Mouse (Mus musculus) neural tube, embryonic 10.5 days (tissue): ENCODE data around the gene Nol6.

Source experiments
- DNase-seq: peaks from one replicate; pipeline ENCODE4 v3.0.0-alpha.2; 2017; ENCODE audit warnings: low spot score; ENCODE audit errors: extremely low spot score

Nol6 gene

DNA sequence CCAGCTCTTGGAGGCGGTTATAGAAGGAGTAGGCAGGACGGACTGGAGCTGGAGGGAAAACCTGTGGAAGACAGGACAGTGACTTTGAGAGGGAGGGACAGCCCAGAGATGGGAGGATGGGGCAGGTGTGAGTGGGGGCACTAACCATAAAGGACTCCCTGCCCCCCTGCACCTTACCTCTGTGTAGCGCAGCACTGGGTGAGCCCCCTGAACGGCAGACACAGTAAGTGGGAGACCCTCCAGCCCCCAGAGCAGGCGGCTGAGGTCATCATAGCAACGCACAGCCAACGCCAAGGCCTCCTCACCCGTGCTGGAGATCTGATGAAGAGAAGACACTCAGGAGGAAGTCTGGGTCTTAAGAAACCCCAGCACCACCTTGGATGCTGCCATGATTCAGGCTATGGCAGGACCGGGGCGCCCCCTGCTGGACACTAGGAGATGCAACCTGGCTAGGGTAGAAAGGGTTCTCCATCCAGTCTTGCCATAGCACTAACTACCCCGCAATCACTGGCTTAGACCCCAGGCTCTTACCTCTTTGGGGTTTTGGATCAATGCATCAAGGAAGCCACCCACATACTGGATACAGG, 5.5 kb downstream of the Nol6 start:
- DNase-seq = peak; percentile 63

DNA sequence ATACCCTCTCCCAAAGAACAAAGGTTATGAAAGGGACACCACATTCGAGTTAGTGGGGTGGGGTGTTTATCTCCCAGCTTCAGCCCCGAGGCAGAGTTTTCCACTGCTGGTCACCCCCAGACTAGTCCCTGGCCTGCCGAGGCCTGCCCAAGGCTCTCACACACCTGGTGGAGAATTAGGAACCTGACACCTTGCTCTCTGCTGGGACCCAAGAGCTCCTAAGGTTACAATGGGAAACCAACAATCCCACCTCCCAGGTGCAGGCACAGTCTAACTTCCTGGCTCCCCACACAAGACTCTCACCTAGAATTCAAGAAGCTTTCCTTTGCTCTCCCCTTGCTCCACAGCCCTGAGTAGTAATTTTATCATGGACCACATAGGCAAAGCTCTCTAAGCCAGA, 7.4 kb downstream of the Nol6 start:
- DNase-seq = no peak

DNA sequence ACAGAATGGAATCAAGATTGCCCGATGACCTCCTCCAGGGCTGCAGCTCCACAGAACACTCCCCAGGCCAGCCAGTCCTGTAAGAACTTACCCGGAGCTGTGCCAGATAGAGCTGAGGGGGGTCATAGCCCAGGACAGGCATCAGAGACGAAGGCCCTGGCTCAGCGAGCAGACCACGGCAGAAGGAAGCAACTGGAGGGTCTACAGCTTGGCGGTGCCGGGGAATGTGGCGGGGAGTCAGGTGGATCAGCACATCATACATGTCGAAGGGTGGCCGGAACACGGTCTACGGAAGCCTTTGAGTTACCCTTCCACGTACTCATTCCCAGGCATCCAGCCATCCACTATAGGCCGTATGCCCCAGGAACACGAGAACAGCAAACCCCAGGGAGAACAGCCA, 8.5 kb downstream of the Nol6 start:
- no peak for DNase-seq

DNA sequence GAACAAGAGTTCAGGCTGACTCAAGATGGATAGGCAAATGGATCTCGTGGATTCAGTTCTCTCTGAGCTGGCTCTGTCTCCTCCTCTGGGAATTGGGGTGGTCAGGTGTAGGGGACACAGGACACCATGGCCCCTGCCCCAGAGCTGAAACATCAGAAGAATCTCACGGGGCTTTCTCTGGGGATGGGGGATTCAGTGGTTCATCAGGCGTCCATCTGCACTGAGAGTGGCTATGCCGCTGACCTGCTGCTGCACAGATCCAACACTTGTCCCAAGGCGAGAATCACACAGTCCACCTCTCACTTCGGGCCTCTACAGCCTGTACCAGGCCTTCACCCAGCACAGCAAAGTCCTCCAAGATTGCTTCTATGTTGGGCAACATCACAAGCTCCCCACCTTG, 9.2 kb downstream of the Nol6 start:
- no peak for DNase-seq

DNA sequence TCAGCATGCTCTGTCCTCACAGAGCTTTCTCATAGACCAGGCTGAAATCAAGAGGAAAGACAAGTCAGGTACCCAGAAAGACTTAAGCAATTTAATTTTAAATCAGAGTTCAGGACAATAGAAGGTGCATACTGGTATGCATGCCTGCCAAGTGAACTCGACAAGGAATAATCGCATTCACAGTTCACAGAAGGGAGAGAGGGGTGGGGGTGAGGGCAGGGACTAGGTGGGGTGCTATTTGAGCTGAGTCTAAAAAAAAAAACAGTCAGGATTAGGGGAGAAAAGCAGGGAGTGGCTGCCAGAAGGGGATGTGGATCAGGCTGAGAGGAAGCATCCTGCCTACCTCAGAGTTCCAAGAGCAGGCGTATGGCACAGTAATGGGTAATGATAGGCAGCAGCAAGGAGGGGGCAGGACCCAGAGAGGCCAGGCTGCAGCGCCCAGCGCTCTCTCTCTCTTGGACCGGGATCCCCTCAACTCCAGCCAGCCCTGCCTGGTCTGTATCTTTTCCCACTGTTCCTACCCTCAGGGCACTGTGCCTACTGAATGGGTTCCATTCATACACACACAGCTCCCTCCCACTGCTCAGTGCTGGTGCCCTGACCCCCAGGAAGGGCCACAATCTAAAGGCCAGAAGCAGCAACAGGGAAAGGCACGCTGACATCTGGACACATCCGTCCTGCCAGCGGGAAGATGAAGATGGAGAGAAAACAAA, 9.7 kb downstream of the Nol6 start:
- no peak for DNase-seq

DNA sequence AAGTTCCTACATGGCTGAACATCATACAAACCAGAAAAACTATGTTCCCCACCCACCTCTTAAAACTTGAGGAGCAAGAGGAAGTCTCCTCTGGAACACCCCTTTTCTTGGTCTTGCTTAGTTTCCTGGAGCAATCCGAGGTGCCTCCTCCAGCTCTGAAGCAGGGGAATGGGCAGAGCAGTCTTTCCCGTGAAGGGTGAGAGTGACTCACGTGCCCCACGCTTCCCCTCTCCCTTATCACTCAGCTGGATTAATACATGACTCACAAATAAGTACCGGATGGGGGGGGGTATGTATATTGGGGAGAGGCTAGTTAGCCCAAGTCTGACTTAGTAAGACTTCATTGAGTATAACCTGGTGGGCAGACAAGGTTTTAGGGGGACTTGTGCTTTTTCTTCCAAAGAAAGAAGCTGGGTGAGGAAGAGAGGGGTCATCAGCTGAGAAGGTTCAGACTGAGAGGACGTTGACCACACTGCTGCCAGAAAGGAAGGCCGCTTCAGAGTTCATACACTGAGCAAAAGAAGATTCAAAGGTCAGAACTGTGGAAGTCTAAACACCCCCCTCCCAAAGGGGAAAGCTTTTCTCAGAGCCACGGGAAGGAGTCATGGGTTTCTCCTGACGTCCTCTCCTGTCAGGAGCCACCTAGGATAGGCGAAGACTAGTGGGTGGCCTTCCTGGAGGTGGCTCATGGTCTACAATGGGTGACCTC, 15.4 kb downstream of the Nol6 start:
- DNase-seq = no peak

DNA sequence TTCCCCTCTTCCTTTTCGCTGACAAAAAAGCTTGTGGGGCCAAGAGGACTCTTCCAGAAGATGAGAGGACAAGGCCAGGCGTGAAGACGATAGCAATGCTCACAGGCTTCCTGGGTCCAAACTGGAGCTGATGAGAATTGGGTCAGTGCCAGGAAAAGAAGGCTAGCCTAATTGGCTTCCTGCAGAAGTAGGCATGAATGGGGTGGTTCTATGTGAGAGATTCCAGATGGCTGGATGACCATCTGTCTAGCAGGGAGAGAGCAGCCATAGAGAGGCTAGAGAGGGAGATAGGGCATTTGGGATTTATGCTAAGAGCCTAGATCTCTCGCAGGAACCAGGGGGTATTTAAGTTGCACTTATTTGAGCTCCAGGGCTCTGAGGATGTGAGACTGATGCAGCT, 16.8 kb downstream of the Nol6 start:
- DNase-seq = no peak

DNA sequence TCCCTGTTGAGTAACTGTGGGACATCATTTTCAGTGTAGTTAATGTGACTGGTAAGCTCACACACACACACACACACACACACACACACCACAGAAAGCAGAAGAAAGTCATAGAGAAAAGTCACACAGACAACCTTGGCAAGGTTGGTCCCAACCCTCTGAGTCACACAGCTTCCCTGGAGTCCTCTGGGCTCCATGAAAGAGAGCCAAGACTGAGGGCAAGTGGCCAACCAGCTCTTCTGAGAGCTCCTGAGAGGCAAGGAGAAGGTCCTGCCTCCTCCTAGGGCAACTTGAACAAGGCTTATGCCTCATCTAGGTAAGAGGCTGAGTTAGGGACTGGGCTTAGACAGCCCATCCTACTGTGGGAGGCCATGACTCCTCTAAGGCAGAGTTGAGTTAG, 21.4 kb downstream of the Nol6 start:
- DNase-seq = no peak

DNA sequence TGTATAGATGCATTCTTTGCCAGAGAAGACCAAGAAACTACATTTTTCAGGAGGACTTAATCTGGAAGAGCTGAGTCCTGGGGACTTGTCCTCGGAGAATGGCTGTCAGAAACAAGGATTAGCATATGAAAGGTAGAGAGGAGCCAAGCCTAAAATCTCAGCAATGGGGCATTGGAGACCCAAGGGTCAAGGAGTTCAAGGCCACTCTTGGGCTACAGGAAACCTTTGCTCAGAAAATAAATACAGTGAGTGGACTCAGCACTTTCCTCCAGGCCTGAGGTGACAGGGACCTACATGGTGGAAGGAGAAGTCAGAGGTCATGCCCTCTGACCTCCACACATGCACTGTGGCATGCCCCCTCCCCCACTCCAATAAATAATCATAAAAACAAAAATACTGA, 23.3 kb downstream of the Nol6 start:
- DNase-seq = no peak

DNA sequence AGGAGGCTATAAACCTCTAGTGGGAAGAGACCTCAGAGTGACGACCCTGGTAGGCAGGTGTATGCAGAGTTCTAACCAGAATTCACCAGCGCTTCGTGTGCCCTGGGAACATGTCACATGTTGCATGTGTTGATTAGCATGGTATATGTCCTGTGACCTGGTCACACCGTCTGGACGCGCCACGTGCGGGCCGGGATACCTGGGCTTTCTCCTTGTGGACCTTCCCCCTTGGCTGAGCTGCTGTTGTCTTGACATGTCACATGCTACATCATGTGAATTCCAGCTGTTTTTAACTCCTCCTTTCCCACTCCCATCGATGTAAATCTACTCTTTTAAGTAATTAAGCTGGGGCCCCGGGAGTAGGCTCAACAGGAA, 25.7 kb downstream of the Nol6 start:
- DNase-seq = no peak

DNA sequence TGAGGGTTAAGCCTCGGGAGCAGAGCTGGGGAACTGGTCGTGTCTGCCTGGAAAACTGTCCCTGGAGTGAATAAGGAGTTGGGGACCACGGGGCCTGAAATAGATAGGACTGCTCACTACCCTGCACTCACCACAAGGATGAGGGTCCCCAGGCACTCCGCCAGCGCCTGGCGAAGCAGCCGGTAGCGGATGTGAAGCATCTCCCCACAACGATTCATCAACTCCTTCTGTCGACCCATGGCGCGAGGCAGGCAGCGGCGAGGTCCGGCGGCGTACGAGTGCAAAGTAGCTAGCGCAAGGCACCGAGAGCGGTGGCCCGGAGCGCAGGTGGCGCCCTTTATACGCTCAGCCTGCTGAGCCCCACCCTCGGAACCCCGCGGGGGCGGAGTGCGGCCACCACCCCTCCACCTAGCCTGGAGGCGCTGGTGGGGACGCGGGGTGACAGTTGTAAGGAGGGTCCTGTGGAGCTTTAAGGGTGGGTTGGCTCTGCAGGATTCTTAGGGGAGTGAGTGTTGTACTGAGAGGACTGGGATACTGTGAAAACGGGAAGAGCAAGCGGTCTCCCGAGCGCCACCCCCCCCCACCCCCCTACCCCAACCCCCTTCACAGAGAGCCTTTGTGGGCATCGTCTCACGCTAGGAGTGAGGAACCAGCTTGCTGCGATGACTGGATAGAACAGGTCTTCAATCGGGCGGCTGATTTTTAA, 26.2 kb downstream of the Nol6 start, which contains the start of gene Aqp3:
Gene Aqp3 (minus strand): TSS at position 313 of the 706 bp plus-strand sequence.
- peak; percentile 53 for DNase-seq

DNA sequence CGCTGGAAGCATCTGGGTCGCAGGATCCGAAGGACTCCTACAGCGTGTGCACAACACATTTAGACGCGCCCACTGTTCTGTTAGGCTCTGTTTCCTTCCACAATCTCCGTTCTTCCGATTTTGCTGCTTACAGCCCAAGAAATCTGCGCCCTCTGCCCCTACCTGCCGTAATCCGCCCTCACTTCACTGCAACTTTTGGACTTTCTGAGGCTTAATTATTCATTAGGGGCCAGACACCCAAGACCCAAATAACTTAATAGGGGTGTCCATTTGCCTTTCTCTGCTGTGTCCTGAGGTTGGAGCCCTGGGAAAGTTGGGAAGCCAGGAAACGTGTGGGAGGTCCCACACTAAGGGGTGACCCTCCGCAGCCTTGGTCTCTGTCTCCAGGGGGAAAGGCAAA, 26.9 kb downstream of the Nol6 start:
- no peak for DNase-seq

DNA sequence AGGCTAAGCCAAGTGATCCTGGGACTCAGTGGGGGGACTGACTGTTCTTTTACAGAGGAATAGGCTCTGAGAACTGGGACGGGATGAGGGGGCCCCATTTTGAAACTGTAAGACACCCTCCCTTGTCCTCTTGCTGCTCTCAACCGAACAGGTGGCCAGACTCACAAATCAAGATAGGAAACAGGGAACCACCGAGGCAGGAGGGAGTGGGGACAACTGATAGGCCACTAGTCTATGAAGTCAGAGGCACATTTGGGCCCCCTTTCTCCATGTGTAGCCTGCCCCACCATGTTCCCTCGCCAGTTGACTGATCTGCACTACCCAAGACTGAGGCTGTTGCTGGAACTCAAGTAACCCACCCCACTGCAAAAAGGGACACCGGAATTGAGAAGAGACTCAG, 27.5 kb downstream of the Nol6 start:
- no peak for DNase-seq

DNA sequence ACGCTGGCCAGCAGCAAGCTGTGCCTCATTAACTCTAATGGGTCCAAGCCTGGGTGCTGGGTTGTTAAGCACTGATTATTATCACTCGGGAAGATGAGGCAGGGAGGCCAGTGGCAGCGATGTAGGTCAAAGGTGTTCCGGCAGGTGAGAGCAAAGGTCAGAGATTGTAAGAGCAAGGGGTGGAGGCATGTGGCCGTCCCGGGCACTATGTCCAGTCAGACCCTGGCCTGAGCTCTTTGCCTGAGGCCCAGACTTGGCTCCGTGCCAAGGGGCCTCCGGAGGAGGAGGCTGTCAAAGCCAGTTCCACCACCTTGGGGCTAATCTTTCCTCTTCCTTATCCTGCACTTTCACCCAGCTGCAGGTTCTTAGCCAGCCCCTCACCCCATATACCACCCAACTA, 28.1 kb downstream of the Nol6 start:
- DNase-seq = no peak

DNA sequence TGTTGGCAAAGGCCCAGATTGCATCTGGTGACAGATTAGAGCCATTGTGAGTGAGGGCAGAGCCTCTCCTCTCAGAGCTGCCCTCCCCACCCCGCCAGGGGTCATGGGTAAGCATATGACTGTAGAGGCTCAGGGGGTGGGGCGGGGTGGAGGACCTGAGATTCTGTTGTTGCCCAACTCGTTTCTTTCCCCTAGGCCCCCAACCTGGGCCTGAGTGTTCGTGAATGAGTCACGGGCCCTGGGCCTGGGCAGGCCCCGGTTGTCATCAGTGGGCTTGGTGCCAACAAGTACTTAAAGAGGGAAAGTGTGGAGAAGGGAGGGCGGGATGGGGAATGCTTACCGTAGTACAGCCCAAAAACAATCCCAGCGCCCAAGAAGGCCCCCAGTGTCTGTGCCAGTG, 29.9 kb downstream of the Nol6 start:
- DNase-seq = no peak

DNA sequence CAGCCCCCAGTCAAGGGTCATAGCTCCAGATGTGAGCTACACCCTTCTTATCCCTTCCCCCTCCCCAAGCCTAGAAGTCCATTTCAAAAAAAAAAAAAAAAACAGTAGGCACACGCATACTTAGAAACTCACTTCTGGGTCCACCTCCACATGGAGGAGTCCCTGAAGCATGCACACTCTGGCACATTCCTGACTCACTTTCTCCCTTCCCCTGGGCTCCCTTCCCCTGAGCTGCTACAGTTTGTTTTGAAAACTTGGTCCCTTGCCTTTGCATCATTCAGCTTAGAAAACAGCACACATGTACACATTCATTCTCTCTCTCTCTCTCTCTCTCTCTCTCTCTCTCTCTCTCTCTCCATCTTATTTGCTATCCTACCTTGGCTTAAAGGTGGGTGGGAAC, 31.3 kb downstream of the Nol6 start:
- DNase-seq = no peak

DNA sequence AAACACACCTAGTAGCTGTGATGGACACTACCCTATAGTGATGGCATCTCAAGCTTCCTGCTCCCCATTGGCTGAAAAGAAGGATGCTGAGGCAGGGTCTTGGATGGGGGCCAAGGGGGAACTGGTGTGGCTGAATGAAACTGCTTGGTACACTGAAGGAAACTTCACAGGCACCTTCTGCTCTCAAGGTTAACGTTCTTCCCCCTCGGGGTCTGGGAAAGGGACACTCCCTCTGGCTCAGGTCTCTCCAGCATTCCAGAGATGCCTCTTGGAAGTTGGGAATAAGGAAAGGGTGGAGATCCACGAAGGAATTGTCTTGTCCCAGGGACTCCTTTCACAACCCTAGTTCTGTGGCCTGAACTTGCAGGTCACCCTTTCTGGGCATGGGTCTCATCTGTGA, 32.9 kb downstream of the Nol6 start:
- DNase-seq = no peak

DNA sequence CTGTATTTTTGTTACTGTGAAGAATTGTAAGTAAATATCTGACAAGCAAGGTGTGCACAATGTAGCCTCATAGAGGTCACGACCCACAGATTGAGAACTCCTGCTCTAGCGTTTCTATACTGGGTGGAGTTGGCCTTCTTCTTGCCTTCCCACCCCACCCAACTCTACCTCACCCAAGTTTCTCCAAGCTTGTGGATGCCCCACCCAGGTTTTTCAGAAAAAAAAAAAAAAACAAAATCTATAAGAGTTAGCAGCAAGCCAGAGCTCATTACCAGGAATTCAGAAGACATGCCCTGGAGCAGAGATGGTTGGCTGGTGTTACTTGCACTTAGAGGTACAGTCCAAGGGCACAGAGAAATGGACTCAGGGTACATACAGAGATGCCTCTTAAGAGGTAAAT, 34.5 kb downstream of the Nol6 start:
- no peak for DNase-seq

DNA sequence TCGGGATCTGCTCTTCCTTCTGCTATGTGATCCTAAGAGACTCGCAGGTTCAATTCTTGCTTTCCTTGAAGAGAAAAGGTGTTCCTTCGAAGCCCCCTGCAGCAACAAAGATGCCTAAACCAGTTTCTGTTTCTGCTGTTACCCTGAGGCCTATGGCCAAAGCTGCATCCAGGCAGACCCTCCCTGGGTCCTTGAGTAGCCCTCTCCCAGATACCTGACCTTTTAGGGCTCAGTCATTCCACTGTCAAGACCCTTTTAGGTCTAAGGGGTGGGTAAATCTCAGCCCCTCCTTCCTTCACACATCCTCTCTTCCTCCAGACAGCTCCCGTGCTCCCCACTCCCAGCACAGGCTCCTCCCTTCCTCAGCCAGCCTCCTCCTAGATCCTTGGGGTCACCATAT, 35.1 kb downstream of the Nol6 start:
- no peak for DNase-seq

DNA sequence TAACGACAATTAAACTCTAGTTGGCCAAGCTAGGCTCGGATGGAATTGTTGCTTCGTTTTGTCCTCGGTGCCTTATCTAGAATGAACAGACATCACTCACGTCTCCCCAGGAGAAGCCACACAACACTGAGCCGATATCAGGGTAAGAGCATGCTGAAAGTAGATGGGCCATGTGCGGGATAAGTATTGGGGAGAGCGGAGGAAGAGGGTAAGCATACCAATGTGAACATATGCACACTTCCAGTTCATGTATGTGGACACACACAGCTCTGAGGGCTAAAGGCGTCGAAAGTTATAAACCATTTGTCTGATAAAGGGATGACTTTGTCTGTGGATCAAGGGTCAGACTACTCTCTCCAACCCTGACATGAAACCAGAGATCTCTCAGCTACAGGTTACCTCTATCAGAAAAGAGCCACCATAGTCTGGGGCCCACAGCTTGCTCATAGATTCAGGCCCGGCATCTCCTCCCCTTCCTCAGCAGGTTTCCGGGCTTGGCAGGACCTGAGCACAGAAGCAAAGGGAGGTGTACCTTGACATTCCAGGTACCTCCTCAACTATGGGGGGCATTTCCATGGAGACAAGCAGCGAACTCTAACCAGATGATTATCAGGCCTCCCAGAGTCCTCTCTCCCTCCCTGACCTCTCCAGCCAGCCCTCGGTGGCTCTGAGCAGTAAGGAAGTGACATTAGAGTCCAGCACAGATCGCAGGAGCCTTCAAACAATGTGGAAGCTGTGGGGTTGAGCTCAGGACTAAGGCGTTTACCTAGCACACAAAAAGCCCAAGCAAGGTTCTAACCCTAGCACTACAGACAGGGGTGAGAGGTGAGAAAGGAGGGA, 36.6 kb downstream of the Nol6 start:
- DNase-seq = no peak

DNA sequence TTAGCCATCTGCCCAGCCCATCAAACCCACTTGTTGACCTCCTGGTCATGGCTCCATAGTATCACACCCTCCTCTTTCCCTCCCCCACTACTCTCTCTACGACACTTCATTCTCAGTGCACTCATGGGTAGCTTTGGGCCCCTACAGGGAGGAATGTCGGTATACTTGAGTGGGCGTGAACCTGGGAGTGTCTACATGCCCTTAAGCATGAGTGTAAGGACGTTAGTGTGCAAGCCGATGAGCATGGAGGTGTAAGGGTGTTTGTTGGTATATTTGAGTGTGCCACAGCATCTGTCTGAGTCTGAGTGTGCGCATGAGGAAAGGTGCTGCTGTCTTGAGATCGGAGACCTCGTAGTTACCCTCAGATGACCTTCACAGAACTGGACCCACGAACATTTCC, 37.3 kb downstream of the Nol6 start:
- no peak for DNase-seq
